Mouse (Mus musculus): Measurements from ENCODE around the gene Bag6.

Gene Bag6

DNA sequence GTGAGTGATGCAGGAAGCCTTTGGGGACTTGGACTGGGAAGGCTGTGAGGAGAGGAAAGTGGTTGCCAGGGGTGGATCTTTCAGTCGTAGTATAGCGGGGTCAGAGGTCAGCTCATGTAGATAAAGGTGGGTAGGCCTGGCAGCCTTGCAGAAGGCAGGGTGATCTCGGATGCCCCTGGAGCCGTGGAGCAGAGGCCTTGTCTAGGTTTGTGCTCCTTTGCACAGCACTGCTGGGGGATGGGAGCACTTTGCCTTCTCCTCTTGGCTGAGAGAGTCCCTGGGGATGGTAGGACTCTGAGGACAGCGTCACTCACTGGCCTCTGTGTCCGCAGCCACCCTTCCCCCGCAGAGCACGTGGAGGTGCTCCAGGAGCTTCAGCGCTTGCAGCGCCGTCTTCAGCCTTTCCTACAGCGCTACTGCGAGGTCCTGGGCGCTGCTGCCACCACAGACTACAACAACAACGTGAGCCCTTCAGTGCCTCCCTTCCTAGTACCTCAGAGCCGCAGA, 5.6 kb downstream of the Bag6 start:
- no peak for ATAC-seq (ENCODE audit: insufficient number of reproducible peaks, low FRiP score, low TSS enrichment)

- no peak for ATAC-seq (ENCODE audit: insufficient number of reproducible peaks, low FRiP score, low TSS enrichment)
Observed at GRCm38 (mm10) chr17:35141971-35142370, 7.0 kb downstream of the Bag6 start.

DNA sequence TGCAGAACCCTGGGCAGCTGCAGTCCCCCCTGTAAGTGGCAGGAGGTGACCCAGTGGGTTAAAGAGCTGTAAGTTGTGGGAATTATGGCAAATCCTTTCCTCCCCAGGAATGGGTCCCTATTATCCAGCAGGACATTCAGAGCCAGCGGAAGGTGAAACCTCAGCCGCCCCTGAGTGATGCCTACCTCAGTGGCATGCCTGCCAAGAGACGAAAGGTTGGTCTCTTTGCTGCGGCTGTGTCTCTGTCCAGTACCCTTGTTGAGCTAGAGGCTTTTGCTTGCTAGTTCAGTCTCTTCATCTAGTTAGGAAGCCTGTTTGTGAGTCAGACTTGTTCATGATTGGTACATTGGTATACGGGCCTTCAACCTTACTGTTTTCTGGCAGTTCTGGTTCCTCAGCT, 11.2 kb downstream of the Bag6 start:
- ATAC-seq (ENCODE audit: insufficient number of reproducible peaks, low FRiP score, low TSS enrichment): no peak

GRCm38 (mm10) chr17:35147348-35147747, 12.4 kb downstream of the Bag6 start:
- ATAC-seq (ENCODE audit: insufficient number of reproducible peaks, low FRiP score, low TSS enrichment): no peak

DNA sequence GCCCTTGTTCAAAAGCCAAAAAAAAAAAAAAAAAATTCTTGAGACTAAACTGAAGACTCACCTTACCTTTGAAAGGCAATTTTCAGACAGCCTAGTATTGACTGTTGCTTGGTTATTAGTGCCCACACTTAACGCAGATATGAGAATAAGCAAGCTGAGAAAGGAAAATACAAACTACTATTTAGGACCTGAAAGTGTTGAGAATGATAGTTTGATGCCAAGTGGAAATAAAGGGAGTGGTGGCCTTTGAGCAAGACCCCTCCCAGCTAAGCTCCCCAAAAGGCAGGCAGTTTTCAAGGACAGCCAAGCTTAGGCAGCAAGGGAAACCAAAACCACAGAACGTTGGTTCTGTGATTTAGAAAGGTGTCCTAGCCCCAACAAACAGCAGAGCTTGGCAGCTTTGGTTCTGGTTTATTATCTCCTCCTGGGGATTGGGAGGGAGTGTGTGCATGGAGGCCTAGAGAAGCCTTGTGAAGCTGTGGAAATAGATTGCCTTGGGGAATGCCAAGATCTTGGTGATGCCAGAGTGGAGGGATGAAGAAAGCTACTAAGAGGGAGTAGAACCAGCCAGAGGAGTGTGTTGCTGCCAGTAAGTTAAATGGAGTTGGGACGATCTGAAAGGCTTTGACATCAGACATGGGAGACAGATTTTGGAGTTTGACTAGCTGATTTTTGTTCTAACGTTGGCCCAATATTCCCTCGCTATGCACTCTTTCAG, 13.1 kb downstream of the Bag6 start:
- ATAC-seq (ENCODE audit: insufficient number of reproducible peaks, low FRiP score, low TSS enrichment): no peak

DNA sequence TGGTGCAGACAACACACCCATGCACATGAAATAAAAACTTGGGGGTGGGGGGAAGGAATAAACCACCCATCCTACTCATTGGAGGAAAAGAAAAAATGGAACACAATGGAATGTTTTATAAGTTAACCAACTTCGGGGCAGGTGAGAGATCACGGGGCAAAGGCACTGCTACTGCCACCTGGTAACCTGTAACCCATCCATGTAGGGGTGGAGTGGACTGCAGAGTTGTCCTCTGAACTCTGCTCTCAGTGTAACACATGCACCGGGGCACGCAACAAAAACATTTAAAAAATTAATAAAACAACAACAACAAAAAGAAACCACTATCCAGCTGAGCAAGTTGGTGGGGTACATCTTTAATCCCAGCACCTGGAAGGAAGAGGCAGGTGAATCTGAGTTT, 17.1 kb downstream of the Bag6 start:
- ATAC-seq (ENCODE audit: insufficient number of reproducible peaks, low FRiP score, low TSS enrichment): no peak

GRCm38 (mm10) chr17:35153077-35153476, 18.1 kb downstream of the Bag6 start:
- no peak for ATAC-seq (ENCODE audit: insufficient number of reproducible peaks, low FRiP score, low TSS enrichment)

DNA sequence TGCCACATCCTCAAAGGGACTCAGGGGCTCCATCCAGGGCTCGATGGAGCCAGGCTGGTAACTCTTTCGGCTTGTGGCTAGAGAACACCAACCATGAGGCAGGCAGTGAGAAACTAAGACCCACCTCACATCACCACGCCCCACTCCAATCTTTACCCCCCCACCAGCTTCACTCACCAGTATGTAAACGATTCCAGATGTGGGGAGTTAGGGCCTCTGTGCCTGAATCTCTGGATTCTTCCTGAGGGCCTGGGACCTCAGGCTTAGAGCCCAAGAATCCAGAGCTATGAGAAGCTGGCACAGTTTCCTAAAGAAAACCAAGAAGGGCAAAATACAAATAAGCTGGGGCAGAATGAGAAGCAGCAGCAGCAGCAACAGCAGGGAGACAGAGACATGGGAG, 19.0 kb downstream of the Bag6 start:
- no peak for ATAC-seq (ENCODE audit: insufficient number of reproducible peaks, low FRiP score, low TSS enrichment)

DNA sequence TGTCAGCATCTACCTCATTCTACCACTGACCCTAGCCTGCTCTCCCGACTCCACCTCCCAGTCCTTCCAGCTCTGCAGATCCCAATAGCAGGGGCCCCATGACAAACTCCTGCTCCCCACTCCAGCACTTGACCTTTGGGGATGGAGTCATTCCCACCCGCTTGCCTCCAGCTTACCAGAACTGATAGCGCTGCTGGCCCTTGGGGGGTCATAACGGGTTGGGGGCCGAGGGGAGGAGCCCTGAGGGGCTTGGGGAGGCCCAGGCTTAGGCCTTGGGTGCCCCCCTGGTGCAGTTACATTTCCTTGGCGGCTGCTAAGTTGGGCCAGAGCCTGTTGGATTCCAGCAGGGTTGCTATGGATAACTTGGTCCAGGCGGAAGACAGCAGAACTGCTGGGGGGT, 19.6 kb downstream of the Bag6 start:
- no peak for ATAC-seq (ENCODE audit: insufficient number of reproducible peaks, low FRiP score, low TSS enrichment)

DNA sequence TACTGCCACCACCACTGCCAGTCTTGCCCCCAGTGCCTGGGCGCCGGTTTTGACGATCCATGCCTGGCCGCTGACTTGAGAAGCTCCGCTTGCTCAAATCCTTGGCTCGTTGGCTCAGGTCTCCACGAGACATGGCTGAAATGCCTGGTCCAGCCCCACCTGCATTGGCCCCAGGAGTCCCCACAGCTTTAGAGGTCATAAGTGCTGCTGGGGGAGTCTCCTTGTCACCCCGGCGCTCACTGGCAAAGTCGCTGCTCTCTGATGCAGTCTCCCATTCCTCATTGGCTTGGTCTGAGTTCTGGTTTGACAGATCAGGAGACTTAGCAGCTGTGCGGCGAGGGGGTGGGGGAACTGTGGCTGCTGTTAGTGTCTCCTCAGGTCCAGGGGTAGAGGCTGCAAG, 20.5 kb downstream of the Bag6 start:
- ATAC-seq (ENCODE audit: insufficient number of reproducible peaks, low FRiP score, low TSS enrichment): no peak

GRCm38 (mm10) chr17:35156461-35157200, 21.7 kb downstream of the Bag6 start:
- ATAC-seq (ENCODE audit: insufficient number of reproducible peaks, low FRiP score, low TSS enrichment): no peak

- no peak for ATAC-seq (ENCODE audit: insufficient number of reproducible peaks, low FRiP score, low TSS enrichment)
Observed at GRCm38 (mm10) chr17:35157254-35157653, 22.3 kb downstream of the Bag6 start.

- no peak for ATAC-seq (ENCODE audit: insufficient number of reproducible peaks, low FRiP score, low TSS enrichment)
Observed at GRCm38 (mm10) chr17:35157661-35158175, 22.7 kb downstream of the Bag6 start.

DNA sequence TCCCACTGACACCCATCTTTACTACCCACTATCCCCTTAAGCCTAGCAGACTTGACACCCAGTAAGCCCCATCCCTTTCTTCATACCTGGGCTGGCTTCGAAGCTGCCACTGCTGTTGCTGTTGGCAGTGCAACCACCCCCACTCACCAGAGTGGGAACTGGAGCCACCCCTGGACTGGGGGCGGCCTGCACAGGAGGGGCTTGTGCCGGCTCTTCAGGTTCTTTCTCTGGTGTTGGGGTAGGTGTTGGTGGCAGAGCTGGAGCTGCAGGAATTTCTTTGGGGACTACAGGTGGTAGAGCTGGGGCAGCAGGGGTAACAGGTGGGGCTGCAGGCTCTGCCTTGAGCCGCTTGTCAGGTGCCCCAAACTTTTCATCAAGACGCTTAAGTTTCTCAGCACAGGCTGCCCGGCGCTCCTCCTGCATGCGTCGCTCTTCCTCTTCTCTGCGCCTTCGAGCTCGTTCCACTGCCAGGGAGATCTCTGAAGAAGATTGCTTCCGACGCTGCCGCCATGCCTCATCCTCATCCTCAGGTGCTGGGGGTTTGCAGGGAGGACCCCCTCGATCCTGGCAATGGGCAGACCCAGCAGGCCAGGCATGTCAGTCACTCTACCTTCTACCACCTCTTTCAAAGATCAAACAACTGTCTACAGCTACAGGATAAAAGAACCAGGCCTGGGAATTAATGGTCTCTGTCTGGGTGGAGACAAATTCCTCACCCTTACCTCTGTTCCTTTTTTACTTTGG, 24.0 kb downstream of the Bag6 start:
- ATAC-seq (ENCODE audit: insufficient number of reproducible peaks, low FRiP score, low TSS enrichment): no peak

DNA sequence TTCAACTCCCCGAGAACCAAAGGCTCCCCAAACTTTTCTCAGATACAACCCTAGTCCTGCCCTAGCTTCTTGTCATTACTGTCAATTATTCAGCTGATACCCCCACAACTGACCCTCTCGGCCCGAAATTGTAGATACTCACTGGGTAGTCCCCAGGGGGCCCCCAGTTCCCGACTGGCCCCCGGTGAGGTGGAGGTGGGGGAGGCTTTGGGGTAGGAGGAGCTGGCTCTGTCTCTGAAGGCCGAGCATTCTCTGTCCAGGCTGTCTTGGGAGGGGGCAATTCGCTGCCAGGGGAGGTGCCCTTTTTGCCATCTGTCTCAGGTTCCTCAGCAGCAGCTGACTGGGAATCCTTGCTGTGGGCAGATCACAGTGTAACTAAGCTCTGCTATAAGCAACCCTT, 24.7 kb downstream of the Bag6 start:
- ATAC-seq (ENCODE audit: insufficient number of reproducible peaks, low FRiP score, low TSS enrichment): no peak

GRCm38 (mm10) chr17:35161421-35161820, 26.4 kb downstream of the Bag6 start:
- no peak for ATAC-seq (ENCODE audit: insufficient number of reproducible peaks, low FRiP score, low TSS enrichment)

DNA sequence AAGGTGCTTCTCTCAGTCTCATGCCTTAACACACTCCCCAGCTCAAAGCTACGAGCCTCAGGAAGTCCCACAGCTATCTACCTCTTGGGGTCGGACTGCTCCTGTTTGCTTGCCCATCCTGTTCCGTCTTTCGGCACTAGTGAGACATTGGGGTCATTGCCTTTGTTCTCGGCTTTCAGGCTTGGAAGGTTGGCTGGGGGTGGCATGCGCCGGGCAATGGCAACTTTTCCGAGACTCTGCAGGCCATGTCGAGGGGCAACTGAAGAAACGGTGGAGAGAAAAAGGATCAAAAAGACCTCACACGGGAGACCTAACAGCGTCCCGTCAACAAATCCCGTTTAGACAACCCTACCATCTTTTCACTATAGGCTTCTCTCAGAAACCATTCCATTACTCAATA, 27.1 kb downstream of the Bag6 start:
- ATAC-seq (ENCODE audit: insufficient number of reproducible peaks, low FRiP score, low TSS enrichment): no peak

DNA sequence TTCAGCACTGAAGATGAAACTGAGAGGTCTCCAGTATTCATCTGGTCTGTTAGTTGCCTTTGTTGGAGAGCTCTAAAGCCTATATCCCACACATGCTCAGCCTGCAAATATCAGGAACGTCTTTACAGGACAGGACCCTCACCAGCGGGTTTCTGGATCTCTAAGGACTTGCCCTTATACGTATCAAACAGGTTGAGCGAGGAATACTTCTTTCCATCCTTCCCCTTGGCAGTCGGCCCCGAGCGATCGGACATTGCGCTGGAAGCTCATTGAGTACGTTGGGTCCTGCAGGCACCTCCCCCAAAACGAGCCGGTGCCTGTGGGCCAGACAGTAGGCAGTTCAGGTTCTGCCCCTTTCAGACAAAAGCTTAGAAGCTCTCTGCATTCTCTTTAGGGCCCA, 27.8 kb downstream of the Bag6 start:
- no peak for ATAC-seq (ENCODE audit: insufficient number of reproducible peaks, low FRiP score, low TSS enrichment)

DNA sequence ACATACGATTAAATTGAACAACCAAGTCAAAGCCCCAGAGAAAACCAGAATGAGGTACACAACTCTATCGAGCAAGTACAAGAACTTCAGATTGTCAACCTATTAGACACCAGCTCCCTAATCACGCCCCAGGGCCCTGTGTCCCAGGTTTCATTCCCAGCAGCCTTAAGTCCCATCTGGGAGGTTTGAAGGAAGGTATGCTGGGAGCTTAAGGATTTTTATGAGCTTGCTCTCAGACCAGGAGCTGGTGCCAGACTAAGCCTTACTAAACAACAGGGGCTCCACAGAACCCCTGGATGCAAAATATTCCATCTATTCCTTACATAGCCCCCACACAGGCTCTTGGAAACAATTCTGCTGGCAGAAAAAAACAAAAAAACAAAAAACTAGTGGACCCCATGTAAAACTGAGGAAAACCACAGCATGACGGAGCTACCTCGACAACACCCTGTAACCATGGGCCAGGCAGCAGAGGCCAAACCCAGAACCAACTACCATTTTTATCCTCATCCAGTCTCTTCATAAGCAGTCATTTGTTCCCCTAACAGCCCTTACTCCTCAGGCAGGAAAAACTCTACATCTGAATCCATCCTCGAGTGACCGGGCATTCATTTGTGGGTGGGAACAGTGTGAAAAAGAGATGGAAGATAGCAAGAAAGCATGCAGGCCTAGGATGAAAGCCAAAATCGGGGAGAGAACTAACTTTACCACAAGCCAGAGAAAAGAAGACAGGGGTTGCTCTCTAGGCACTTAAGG, 28.5 kb downstream of the Bag6 start:
- no peak for ATAC-seq (ENCODE audit: insufficient number of reproducible peaks, low FRiP score, low TSS enrichment)

- no peak for ATAC-seq (ENCODE audit: insufficient number of reproducible peaks, low FRiP score, low TSS enrichment)
Observed at GRCm38 (mm10) chr17:35164218-35164567, 29.2 kb downstream of the Bag6 start.
